Mouse (Mus musculus) intestine, embryonic 14.5 days (tissue): ENCODE data around the gene BC048679. TPM values are rescaled to one million over a fixed set of nuclear protein-coding genes. Genes with fewer than 3 reads are reported as not detected.
"Not testable (repeated sequence)": the region's sequence is repeated elsewhere in the genome, so short reads cannot be mapped to it uniquely, and the experiment has no call there.

ENCODE experiments used
- ATAC-seq: fragments of 200-750 bp; cut with Nextera tagmentation; replicated peaks from 2 replicates; pipeline ENCODE4 v1.8.0; 2017; ENCODE audit warnings: low read depth, moderate number of reproducible peaks, moderate TSS enrichment, moderate library complexity; ENCODE audit not compliant: low FRiP score, low TSS enrichment
- DNase-seq: peaks from one replicate; pipeline ENCODE4 v3.0.0-alpha.2; 2018; ENCODE audit warnings: low spot score
- H3K27ac ChIP-seq: fragments of 300-500 bp; sonication (generic); 2 replicates; pipeline ENCODE4 v1.5.1; 2014; ENCODE audit warnings: low read depth, mild to moderate bottlenecking, control low read depth
- H3K27me3 ChIP-seq: fragments of 300-500 bp; sonication (generic); replicated peaks from 2 replicates; pipeline ENCODE4 v1.6.1; 2014; ENCODE audit warnings: low read length, control low read depth; ENCODE audit not compliant: control insufficient read depth, insufficient read depth
- H3K36me3 ChIP-seq: fragments of 300-500 bp; sonication (generic); 2 replicates; pipeline ENCODE4 v1.6.1; 2014; ENCODE audit warnings: low read length, control low read depth; ENCODE audit not compliant: control insufficient read depth, insufficient read depth
- H3K4me1 ChIP-seq: fragments of 300-500 bp; sonication (generic); replicated peaks from 2 replicates; pipeline ENCODE4 v1.6.1; 2014; ENCODE audit warnings: low read length, control low read depth, mixed read lengths; ENCODE audit not compliant: control insufficient read depth, insufficient read depth
- H3K4me2 ChIP-seq: fragments of 300-500 bp; sonication (generic); 2 replicates; pipeline ENCODE4 v1.6.1; 2014; ENCODE audit warnings: low read length
- H3K4me3 ChIP-seq: fragments of 300-500 bp; sonication (generic); 2 replicates; pipeline ENCODE4 v1.5.1; 2014; ENCODE audit warnings: low read depth, low read length, control low read depth, mixed read lengths
- H3K9ac ChIP-seq: fragments of 300-500 bp; sonication (generic); 2 replicates; pipeline ENCODE4 v1.6.1; 2014; ENCODE audit warnings: mild to moderate bottlenecking, low read length
- H3K9me3 ChIP-seq: fragments of 300-500 bp; sonication (generic); 2 replicates; pipeline ENCODE4 v1.6.1; 2016; ENCODE audit warnings: low read length, control low read depth; ENCODE audit not compliant: control insufficient read depth
- WGBS: fragments of 180-500 bp; shearing (Covaris S2); extraction: QIAGEN DNeasy Blood & Tissue Kit; methylation state at CpG from one replicate; pipeline ENCODE4 v1.1.7; 2014; 5-methylcytosine and 5-hydroxymethylcytosine counted together
- polyA plus RNA-seq: library from polyadenylated mRNA; unstranded; fragments of >200 nt; fragmentation: Nextera tagmentation; extraction: Ambion mirVana; gene quantifications from 2 replicates; pipeline ENCODE4 v1.2.1, GENCODE M21; 2014

Gene BC048679
- polyA plus RNA-seq, 1 experiment from 2014 or later = not detected

- WGBS = 7% methylated on average over 9 of the region's 9 CpGs
- ATAC-seq (no peak), DNase-seq (no peak)
- no peak overlapping the region for H3K4me2 ChIP-seq
- H3K4me1 ChIP-seq = 0 out of 2 replicates have a peak, but pooled peaks cover 3% of the 10 kb centered on the region
- H3K9me3 ChIP-seq = no peaks in the 10 kb centered on the region
- H3K9ac ChIP-seq = no peak overlapping the region
- no peaks in the 10 kb centered on the region for H3K36me3 ChIP-seq
- no peak overlapping the region for H3K4me3 ChIP-seq
- 0 out of 2 replicates have a peak, but pooled peaks cover 10% of the 10 kb centered on the region for H3K27me3 ChIP-seq
- no peak overlapping the region for H3K27ac ChIP-seq
Measured at GRCm38 (mm10) chr7:81489649-81490048, 8.4 kb downstream of the BC048679 start.

- Histone ChIP-seq H3K27ac (no peak overlapping the region), H3K9me3 (no peaks in the 10 kb centered on the region), H3K27me3 (peaks cover 22% of the 10 kb centered on the region), H3K4me2 (no peak overlapping the region), H3K9ac (no peak overlapping the region), H3K4me3 (no peak overlapping the region), H3K4me1 (no peaks in the 10 kb centered on the region; the same call in 1 of the 2 replicates), H3K36me3 (no peaks in the 10 kb centered on the region)
- 16% methylated on average over 8 of the region's 8 CpGs for WGBS
- DNase-seq (no peak), ATAC-seq (no peak)
Measured at GRCm38 (mm10) chr7:81480800-81481199, 17.3 kb downstream of the BC048679 start.

GRCm38 (mm10) chr7:81479531-81480090 lies 18.5 kb downstream of the BC048679 start:
- H3K4me2 ChIP-seq = no peak overlapping the region
- H3K9me3 ChIP-seq = no peaks in the 10 kb centered on the region
- no peak overlapping the region for H3K9ac ChIP-seq
- no peaks in the 10 kb centered on the region for H3K36me3 ChIP-seq
- 64% methylated on average over 3 of the region's 3 CpGs for WGBS
- peaks cover 22% of the 10 kb centered on the region for H3K27me3 ChIP-seq
- H3K4me1 ChIP-seq = no peaks in the 10 kb centered on the region; the same call in 1 of the 2 replicates
- H3K4me3 ChIP-seq = no peak overlapping the region
- no peak for DNase-seq
- no peak for ATAC-seq
- no peak overlapping the region for H3K27ac ChIP-seq

- H3K9me3 ChIP-seq, DNase-seq, H3K27ac ChIP-seq, H3K9ac ChIP-seq, H3K4me1 ChIP-seq, H3K36me3 ChIP-seq, H3K4me2 ChIP-seq, H3K4me3 ChIP-seq, ATAC-seq: not testable (repeated sequence)
- H3K27me3 ChIP-seq = peaks cover 22% of the 10 kb centered on the region
Measured at GRCm38 (mm10) chr7:81478261-81478660, 19.8 kb downstream of the BC048679 start.

GRCm38 (mm10) chr7:81476833-81477232 lies 21.2 kb downstream of the BC048679 start:
- H3K27ac ChIP-seq = no peak overlapping the region
- no peak overlapping the region for H3K9ac ChIP-seq
- no peak overlapping the region for H3K4me3 ChIP-seq
- peaks cover 22% of the 10 kb centered on the region for H3K27me3 ChIP-seq
- no peaks in the 10 kb centered on the region for H3K36me3 ChIP-seq
- no peaks in the 10 kb centered on the region; the same call in 1 of the 2 replicates for H3K4me1 ChIP-seq
- DNase-seq = peak; percentile 51
- no peaks in the 10 kb centered on the region for H3K9me3 ChIP-seq
- WGBS = 4% methylated on average over 24 of the region's 24 CpGs
- ATAC-seq = no peak
- H3K4me2 ChIP-seq = peak overlapping the region; percentile 15; the same call in 1 of the 2 replicates

- WGBS = 75% methylated on average over 3 of the region's 3 CpGs
- Histone ChIP-seq H3K27me3 (peaks cover 22% of the 10 kb centered on the region), H3K9me3 (no peaks in the 10 kb centered on the region), H3K4me3 (no peak overlapping the region), H3K4me1 (no peaks in the 10 kb centered on the region; the same call in 1 of the 2 replicates), H3K9ac (no peak overlapping the region), H3K27ac (no peak overlapping the region), H3K4me2 (no peak overlapping the region), H3K36me3 (no peaks in the 10 kb centered on the region)
- no peak for DNase-seq
- no peak for ATAC-seq
Measured at GRCm38 (mm10) chr7:81475221-81475620, 22.9 kb downstream of the BC048679 start.

- Histone ChIP-seq H3K27ac (no peak overlapping the region), H3K27me3 (0 out of 2 replicates have a peak, but pooled peaks cover 10% of the 10 kb centered on the region), H3K9ac (no peak overlapping the region), H3K4me3 (no peak overlapping the region), H3K4me1 (no peaks in the 10 kb centered on the region), H3K36me3 (no peaks in the 10 kb centered on the region), H3K9me3 (no peaks in the 10 kb centered on the region), H3K4me2 (no peak overlapping the region)
- 72% methylated on average over 9 of the region's 9 CpGs for WGBS
- no peak for DNase-seq
- ATAC-seq = no peak
Measured at GRCm38 (mm10) chr7:81464906-81465450, 33.1 kb downstream of the BC048679 start.

GRCm38 (mm10) chr7:81464116-81464515 lies 34.0 kb downstream of the BC048679 start:
- Histone ChIP-seq H3K4me3 (no peak overlapping the region), H3K27ac (no peak overlapping the region), H3K27me3 (0 out of 2 replicates have a peak, but pooled peaks cover 11% of the 10 kb centered on the region), H3K9ac (no peak overlapping the region), H3K9me3 (no peaks in the 10 kb centered on the region), H3K4me2 (no peak overlapping the region), H3K4me1 (no peaks in the 10 kb centered on the region), H3K36me3 (no peaks in the 10 kb centered on the region)
- WGBS = 2% methylated on average over 4 of the region's 4 CpGs
- ATAC-seq (no peak), DNase-seq (peak; percentile 85)

- Histone ChIP-seq H3K27me3 (peaks cover 22% of the 10 kb centered on the region), H3K9me3 (no peaks in the 10 kb centered on the region), H3K36me3 (no peaks in the 10 kb centered on the region), H3K9ac (no peak overlapping the region), H3K27ac (no peak overlapping the region), H3K4me2 (no peak overlapping the region), H3K4me1 (no peaks in the 10 kb centered on the region), H3K4me3 (no peak overlapping the region)
- DNase-seq (no peak), ATAC-seq (no peak)
- 67% methylated on average over 3 of the region's 3 CpGs for WGBS
Measured at GRCm38 (mm10) chr7:81462815-81463214, 35.3 kb downstream of the BC048679 start.
